Mouse (Mus musculus) neural tube, embryonic 15.5 days (tissue): ENCODE measurements at regions not wholly inside any gene's neighbourhood (a gene's known extent, or its start where the extent isn't known, plus 50 kb on each side); places are given as distances from the start of the nearest gene placed in this dataset.

Experiments used
- ATAC-seq: fragments of 200-750 bp; cut with Nextera tagmentation; 2 replicates; pipeline ENCODE4 v1.8.0; 2017; ENCODE audit warnings: mild to moderate bottlenecking, moderate TSS enrichment, moderate library complexity; ENCODE audit not compliant: low FRiP score
- H3K27ac ChIP-seq: fragments of 300-500 bp; sonication (generic); replicated peaks from 2 replicates; pipeline ENCODE4 v1.5.1; 2015; ENCODE audit warnings: mild to moderate bottlenecking, inconsistent platforms
- H3K27me3 ChIP-seq: fragments of 300-500 bp; sonication (generic); replicated peaks from 2 replicates; pipeline ENCODE4 v1.6.1; 2015; ENCODE audit warnings: inconsistent platforms
- H3K36me3 ChIP-seq: fragments of 300-500 bp; sonication (generic); 2 replicates; pipeline ENCODE4 v1.6.1; 2015; ENCODE audit warnings: inconsistent platforms
- H3K4me1 ChIP-seq: fragments of 300-500 bp; sonication (generic); 2 replicates; pipeline ENCODE4 v1.6.1; 2015; ENCODE audit warnings: inconsistent platforms
- H3K4me2 ChIP-seq: fragments of 300-500 bp; sonication (generic); 2 replicates; pipeline ENCODE4 v1.6.1; 2015; ENCODE audit warnings: inconsistent platforms, mild to moderate bottlenecking, moderate library complexity
- H3K4me3 ChIP-seq: fragments of 300-500 bp; sonication (generic); replicated peaks from 2 replicates; pipeline ENCODE4 v1.5.1; 2015; ENCODE audit warnings: mild to moderate bottlenecking, inconsistent platforms
- H3K9ac ChIP-seq: fragments of 300-500 bp; sonication (generic); replicated peaks from 2 replicates; pipeline ENCODE4 v1.6.1; 2015; ENCODE audit warnings: mild to moderate bottlenecking, inconsistent platforms
- H3K9me3 ChIP-seq: fragments of 300-500 bp; sonication (generic); replicated peaks from 2 replicates; pipeline ENCODE4 v1.6.1; 2016; ENCODE audit warnings: inconsistent platforms
- WGBS: fragments of 180-500 bp; shearing (Covaris S2); methylation state at CpG from one replicate; pipeline ENCODE4 v1.1.7; 2015; ENCODE audit warnings: mixed read lengths; 5-methylcytosine and 5-hydroxymethylcytosine counted together

DNA sequence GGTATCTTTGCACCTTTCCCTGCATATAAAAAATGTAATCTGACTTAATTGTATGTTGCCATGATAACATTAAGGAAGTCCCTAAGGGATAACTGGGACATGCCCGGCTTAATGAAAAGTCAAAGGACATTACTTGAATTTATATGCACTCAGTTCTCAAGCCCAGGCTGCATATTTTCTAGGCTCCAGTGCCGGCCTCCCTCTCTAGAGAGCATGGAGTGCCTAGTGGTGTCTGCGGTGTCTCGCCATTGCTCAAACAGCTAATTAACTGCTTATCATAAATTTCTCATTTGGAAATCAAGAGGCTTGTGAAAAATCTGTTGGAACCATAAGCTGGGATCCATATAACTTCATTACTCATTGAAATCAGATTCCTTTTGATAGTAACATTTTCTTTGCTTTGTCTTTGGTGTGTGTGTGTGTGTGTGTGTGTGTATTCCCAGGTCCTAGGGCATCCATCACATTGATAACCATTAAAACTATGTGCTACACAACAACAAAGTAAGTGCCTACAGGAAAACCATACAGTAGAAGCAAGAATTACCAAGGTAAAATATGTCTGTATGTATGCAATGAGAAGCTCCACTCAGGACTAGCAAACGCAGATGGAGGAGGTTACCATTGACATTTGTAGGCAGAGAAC, 238.0 kb upstream of the Apob start:
- 44% methylated on average over 5 of the region's 5 CpGs for WGBS

DNA sequence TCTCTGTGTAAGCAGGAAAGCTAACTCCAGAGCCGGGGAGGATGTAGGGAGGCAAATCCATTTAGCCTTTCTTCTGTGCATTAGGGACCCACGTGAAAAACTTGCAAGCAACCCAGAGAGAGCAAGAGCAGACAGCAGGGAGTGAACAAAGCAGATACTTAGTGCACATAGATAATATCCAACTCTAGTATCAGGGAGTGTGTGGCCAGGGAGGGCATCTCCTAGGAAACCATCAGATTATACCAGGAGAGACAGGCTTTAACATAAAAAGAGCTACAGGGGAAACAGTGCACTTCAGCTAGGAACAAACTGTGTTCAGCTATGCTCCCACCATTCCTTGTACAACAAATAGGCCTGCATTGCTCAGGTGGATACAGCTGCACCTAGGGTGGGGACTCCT, 230.7 kb upstream of the Apob start:
- 53% methylated on average over 2 of the region's 2 CpGs for WGBS
- H3K36me3 ChIP-seq = no peaks in the 10 kb centered on the region
- H3K9me3 ChIP-seq = no peaks in the 10 kb centered on the region
- ATAC-seq = no peak
- no peak overlapping the region for H3K9ac ChIP-seq
- H3K4me3 ChIP-seq = no peak overlapping the region
- H3K4me1 ChIP-seq = peaks cover 9% of the 10 kb centered on the region
- no peak overlapping the region for H3K27ac ChIP-seq
- H3K4me2 ChIP-seq = no peak overlapping the region
- H3K27me3 ChIP-seq = no peaks in the 10 kb centered on the region

More for the DNA sequence above, 238.0 kb upstream of the Apob start:
- H3K36me3 ChIP-seq = no peaks in the 10 kb centered on the region
- H3K4me3 ChIP-seq = no peak overlapping the region
- no peak overlapping the region for H3K9ac ChIP-seq
- no peaks in the 10 kb centered on the region for H3K9me3 ChIP-seq
- peak; percentile 66 for ATAC-seq
- H3K4me1 ChIP-seq = no peaks in the 10 kb centered on the region; the same call in 1 of the 2 replicates
- H3K4me2 ChIP-seq = no peak overlapping the region
- no peak overlapping the region for H3K27ac ChIP-seq
- no peaks in the 10 kb centered on the region for H3K27me3 ChIP-seq

- Histone ChIP-seq H3K9ac (no peak overlapping the region), H3K9me3 (no peaks in the 10 kb centered on the region), H3K4me3 (no peak overlapping the region), H3K4me2 (no peak overlapping the region), H3K36me3 (no peaks in the 10 kb centered on the region), H3K27ac (no peak overlapping the region), H3K4me1 (peaks cover 12% of the 10 kb centered on the region), H3K27me3 (no peaks in the 10 kb centered on the region)
- peak; percentile 40; the same call in 1 of the 2 replicates for ATAC-seq
- 38% methylated on average over 5 of the region's 5 CpGs for WGBS
Measured at GRCm38 (mm10) chr12:7749319-7750238, 227.9 kb upstream of the Apob start.

- H3K27ac ChIP-seq = no peak overlapping the region
- no peak overlapping the region for H3K9ac ChIP-seq
- no peak overlapping the region for H3K4me3 ChIP-seq
- 90% methylated on average over 5 of the region's 5 CpGs for WGBS
- no peaks in the 10 kb centered on the region for H3K36me3 ChIP-seq
- H3K4me2 ChIP-seq = no peak overlapping the region
- no peaks in the 10 kb centered on the region for H3K27me3 ChIP-seq
- 0 out of 2 replicates have a peak, but pooled peaks cover 3% of the 10 kb centered on the region for H3K4me1 ChIP-seq
- H3K9me3 ChIP-seq = no peaks in the 10 kb centered on the region
- ATAC-seq = no peak
Measured at GRCm38 (mm10) chr12:7754861-7755260, 222.6 kb upstream of the Apob start.

DNA sequence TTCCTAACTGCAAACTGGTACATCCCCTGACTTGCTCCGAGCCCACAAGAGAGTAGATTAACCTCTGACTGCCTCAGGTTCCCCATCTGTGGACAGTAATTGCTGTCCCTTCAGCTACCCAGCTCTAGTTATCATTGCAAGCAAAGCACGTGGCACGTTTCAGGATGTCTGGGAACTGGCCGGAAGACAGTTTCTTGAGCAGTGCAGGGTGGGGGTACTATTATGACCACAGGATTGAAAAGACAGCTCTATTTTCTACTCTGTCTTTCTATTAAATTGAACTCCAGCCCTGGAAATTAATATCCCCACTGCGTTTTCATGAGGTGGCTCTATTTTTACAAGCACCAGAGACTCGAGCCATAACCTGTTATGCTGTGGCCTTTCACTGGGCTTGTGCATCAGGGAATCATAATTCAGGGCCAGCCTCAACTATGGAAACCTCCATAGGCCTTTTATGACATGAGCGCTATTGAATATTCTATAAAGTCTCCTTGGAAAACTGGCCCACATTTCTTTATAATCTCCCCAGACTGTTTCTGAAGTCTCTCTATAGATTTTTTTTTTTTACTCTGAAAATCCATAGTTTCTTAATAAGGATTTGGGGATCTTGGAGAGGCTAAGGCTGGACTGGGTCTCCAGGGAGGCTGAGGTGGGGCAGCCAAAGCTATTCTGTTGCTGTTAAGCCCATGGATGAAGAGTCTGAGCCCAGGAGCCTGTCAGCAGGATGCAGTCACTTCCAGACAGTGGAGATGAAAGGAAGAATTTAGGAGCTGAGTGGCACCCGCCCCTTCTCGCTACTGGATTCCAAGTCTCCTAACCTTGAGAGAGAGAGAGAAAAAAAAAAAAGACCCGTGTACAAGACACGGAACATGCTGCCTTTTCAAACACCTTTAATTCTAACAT, 212.4 kb upstream of the Apob start:
- no peak for ATAC-seq

GRCm38 (mm10) chr12:7774127-7774526, 203.3 kb upstream of the Apob start:
- Histone ChIP-seq H3K4me2 (no peak overlapping the region), H3K4me3 (no peak overlapping the region), H3K27me3 (no peaks in the 10 kb centered on the region), H3K9ac (no peak overlapping the region), H3K4me1 (peaks cover 6% of the 10 kb centered on the region; the same call in 1 of the 2 replicates), H3K9me3 (no peaks in the 10 kb centered on the region), H3K36me3 (no peaks in the 10 kb centered on the region), H3K27ac (no peak overlapping the region)
- ATAC-seq = no peak
- WGBS = 79% methylated on average over 3 of the region's 3 CpGs

More for the DNA sequence above, 212.4 kb upstream of the Apob start:
- Histone ChIP-seq H3K9ac (no peak overlapping the region), H3K4me2 (no peak overlapping the region), H3K4me1 (no peaks in the 10 kb centered on the region), H3K27me3 (no peaks in the 10 kb centered on the region), H3K27ac (no peak overlapping the region), H3K4me3 (no peak overlapping the region), H3K36me3 (no peaks in the 10 kb centered on the region), H3K9me3 (no peaks in the 10 kb centered on the region)
- WGBS = 74% methylated on average over 11 of the region's 11 CpGs

GRCm38 (mm10) chr12:7776335-7776734, 201.1 kb upstream of the Apob start:
- no peak; the same call in 1 of the 2 replicates for ATAC-seq
- no peak overlapping the region for H3K9ac ChIP-seq
- WGBS = 36% methylated on average over 3 of the region's 3 CpGs

GRCm38 (mm10) chr12:7777220-7778055, 200.0 kb upstream of the Apob start:
- Histone ChIP-seq H3K4me2 (no peak overlapping the region), H3K9me3 (no peaks in the 10 kb centered on the region), H3K36me3 (no peaks in the 10 kb centered on the region), H3K4me1 (peaks cover 6% of the 10 kb centered on the region; the same call in 1 of the 2 replicates), H3K4me3 (no peak overlapping the region), H3K27me3 (no peaks in the 10 kb centered on the region), H3K9ac (no peak overlapping the region), H3K27ac (no peak overlapping the region; the same call in 1 of the 2 replicates)
- 46% methylated on average over 10 of the region's 10 CpGs for WGBS
- ATAC-seq = peak; percentile 80

More at GRCm38 (mm10) chr12:7776335-7776734, 201.1 kb upstream of the Apob start:
- Histone ChIP-seq H3K27ac (no peak overlapping the region), H3K4me1 (peaks cover 6% of the 10 kb centered on the region; the same call in 1 of the 2 replicates), H3K4me3 (no peak overlapping the region), H3K9me3 (no peaks in the 10 kb centered on the region), H3K4me2 (no peak overlapping the region), H3K36me3 (no peaks in the 10 kb centered on the region), H3K27me3 (no peaks in the 10 kb centered on the region)

DNA sequence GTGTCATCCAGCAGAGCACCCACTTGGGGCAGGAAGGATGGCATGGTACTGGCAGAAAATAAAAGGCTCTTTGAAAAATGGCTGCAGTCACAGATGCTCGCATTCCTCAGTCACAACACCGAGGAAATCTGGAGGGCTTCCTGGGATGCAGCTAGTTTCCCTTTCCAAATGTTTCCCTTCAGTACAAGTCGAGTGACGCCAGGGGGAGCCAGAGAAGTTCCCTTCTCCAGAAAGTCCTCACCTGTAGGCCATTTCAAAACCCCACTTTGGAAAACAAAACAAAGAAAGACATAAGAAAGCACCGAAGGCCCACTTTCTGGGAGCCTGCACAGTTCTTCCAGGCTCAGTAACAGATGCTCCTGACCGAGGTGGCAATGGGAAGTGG, 199.4 kb upstream of the Apob start:
- no peak for ATAC-seq
- WGBS = 63% methylated on average over 6 of the region's 6 CpGs
- Histone ChIP-seq H3K4me1 (peaks cover 6% of the 10 kb centered on the region; the same call in 1 of the 2 replicates), H3K4me2 (no peak overlapping the region), H3K9ac (no peak overlapping the region), H3K9me3 (no peaks in the 10 kb centered on the region), H3K4me3 (no peak overlapping the region), H3K36me3 (no peaks in the 10 kb centered on the region), H3K27me3 (no peaks in the 10 kb centered on the region), H3K27ac (no peak overlapping the region)

DNA sequence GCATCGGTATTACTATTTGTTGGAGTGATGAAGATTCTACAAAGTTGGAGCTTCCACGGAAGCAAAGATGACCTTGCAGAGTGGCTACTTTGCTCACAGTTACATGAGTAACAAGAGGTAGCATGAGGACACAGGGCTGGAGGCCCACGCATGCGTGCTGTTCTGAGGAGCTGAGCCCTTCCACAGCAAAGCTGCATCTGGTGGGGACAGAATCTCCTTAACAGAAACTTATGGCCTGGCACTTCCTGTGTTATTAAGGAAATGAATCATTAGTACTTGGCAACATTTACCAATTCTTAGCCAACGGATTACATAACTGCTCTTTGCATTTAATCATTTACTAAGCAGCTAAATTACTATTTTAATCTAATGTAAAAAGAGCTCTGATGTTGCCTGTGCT, 160.8 kb upstream of the Apob start:
- Histone ChIP-seq H3K4me1 (no peaks in the 10 kb centered on the region), H3K4me2 (no peak overlapping the region), H3K9ac (no peak overlapping the region), H3K9me3 (no peaks in the 10 kb centered on the region), H3K36me3 (no peaks in the 10 kb centered on the region), H3K27ac (no peak overlapping the region), H3K27me3 (no peaks in the 10 kb centered on the region), H3K4me3 (no peak overlapping the region)
- WGBS = 74% methylated on average over 5 of the region's 5 CpGs
- 0 out of 2 replicates have a peak, but pooled peaks have one; percentile 31 for ATAC-seq
